9 mouse cellular contexts compared by ENCODE assay signal in genomic region chr2:121832484-121832894, GRCm38 (mm10). TPM values are rescaled to one million over a fixed set of nuclear protein-coding genes. Genes with fewer than 3 reads are reported as not detected.
A peak's percentile ranks its signal among the peaks of the same experiment; 100 is the strongest.
DNase-seq lines count a peak whose midpoint lies in the region; ATAC-seq lines count a peak whose summit lies in the region.
"Had no signal": no experiment of that assay in that cellular context is flagged by ENCODE, and none has a peak within 500 bp of the region (broad histone marks: within the 10 kb centered on the region; RNA-seq: fewer than 3 reads in every experiment).

No protein-coding gene starts in this region.

- intact Hi-C loops in left cerebral cortex, postnatal 4 days (cut with DNase I): loop anchor here (2.0 kb wide), 1 partner anchor 260 kb away; no protein-coding TSS in a partner anchor

- DNase-seq in ovary, postnatal 10 days (ENCODE audit: low spot score): peak; percentile 10
- no peak for DNase-seq in ovary, adult 18-20 months (ENCODE audit: low spot score)
- peak; percentile 45 for DNase-seq in cerebellum, adult 11 months
- peak; percentile 79 for DNase-seq in hindbrain, embryonic 14.5 days (ENCODE audit: low spot score)
- peak; percentile 46 for DNase-seq in left cerebral cortex, postnatal 4 days
- DNase-seq in naive thymus-derived CD4-positive, alpha-beta T cell, adult 2 months (ENCODE audit: low read depth): peak; percentile 48
- DNase-seq in thymus, postnatal 10 days (ENCODE audit: low spot score in 2 of 2): peak; percentile 4 to 53

- ATAC-seq in frontal cortex, adult (ENCODE audit: low TSS enrichment): peak; percentile 58
- ATAC-seq in hindbrain, embryonic 14.5 days (ENCODE audit: low FRiP score): peak; percentile 43; the same call in 1 of the 2 replicates

- H3K27ac ChIP-seq in hindbrain, embryonic 14.5 days: no peak overlapping the region
- H3K27ac ChIP-seq: embryonic facial prominence, embryonic 15.5 days had no signal

- H3K9me3 ChIP-seq in hindbrain, embryonic 14.5 days (ENCODE audit: control insufficient read depth, low read length): no peaks in the 10 kb centered on the region
- H3K9me3 ChIP-seq: embryonic facial prominence, embryonic 15.5 days had no signal

- 7% methylated on average over 5 of the region's 5 CpGs for WGBS in hindbrain, embryonic 14.5 days

- H3K4me1 ChIP-seq in hindbrain, embryonic 14.5 days (replicated peaks; ENCODE audit: control insufficient read depth, insufficient read depth, low read length): no peaks in the 10 kb centered on the region
- H3K4me1 ChIP-seq: embryonic facial prominence, embryonic 15.5 days had no signal

- H3K4me3 ChIP-seq in hindbrain, embryonic 14.5 days (replicated peaks; ENCODE audit: low read length): no peak overlapping the region
- H3K4me3 ChIP-seq: embryonic facial prominence, embryonic 15.5 days had no signal

- no peak overlapping the region for H3K4me2 ChIP-seq in hindbrain, embryonic 14.5 days (replicated peaks)
- H3K4me2 ChIP-seq: embryonic facial prominence, embryonic 15.5 days had no signal

- H3K27me3 ChIP-seq in hindbrain, embryonic 14.5 days (ENCODE audit: control insufficient read depth, insufficient read depth, low read length): no peaks in the 10 kb centered on the region

- no peaks in the 10 kb centered on the region for H3K36me3 ChIP-seq in hindbrain, embryonic 14.5 days (replicated peaks; ENCODE audit: control insufficient read depth, insufficient read depth)
- H3K36me3 ChIP-seq: embryonic facial prominence, embryonic 15.5 days had no signal

- 0 out of 2 replicates have a peak overlapping the region, but pooled peaks have one; percentile 0 for H3K9ac ChIP-seq in hindbrain, embryonic 14.5 days
- H3K9ac ChIP-seq: embryonic facial prominence, embryonic 15.5 days had no signal

RNA-seq across cellular contexts. Expression of gene Frmd5, which starts 25.6 kb away (rescaled TPM):
- polyA plus RNA-seq in hindbrain, embryonic 14.5 days (2014; fragmentation: Nextera tagmentation; extraction: Ambion mirVana): 29.4 and 30.0 TPM in 2 replicates
- total RNA-seq in left cerebral cortex, postnatal 4 days (2021): 10 to 100 TPM; 55.1 to 60.1 TPM

RNA-seq across cellular contexts. Expression of gene Casc4, which starts 34.3 kb away (rescaled TPM):
- polyA plus RNA-seq in hindbrain, embryonic 14.5 days (2014; fragmentation: Nextera tagmentation; extraction: Ambion mirVana): 39.0 and 45.7 TPM in 2 replicates
- 100 to 1,000 TPM; 141 TPM for total RNA-seq in left cerebral cortex, postnatal 4 days (2021)
